ENCODE assay signal across 24 mouse cellular contexts in genomic region chr1:74697416-74697815, GRCm38 (mm10). TPM values are rescaled to one million over a fixed set of nuclear protein-coding genes. Genes with fewer than 3 reads are reported as not detected.
DNase-seq lines count a peak whose midpoint lies in the region; ATAC-seq and TF ChIP-seq lines count a peak whose summit lies in the region.
"Had no signal": no experiment of that assay in that cellular context is flagged by ENCODE, and none has a peak within 500 bp of the region (broad histone marks: within the 10 kb centered on the region; RNA-seq: fewer than 3 reads in every experiment).

No protein-coding gene starts in this region.

- TF ChIP-seq POLR2A in liver, adult 2 months (IDR thresholded peaks at IDR 0.05; ENCODE audit: extremely low read depth, insufficient read depth, low read length) = no peak

- no peaks in the 10 kb centered on the region for H3K79me2 ChIP-seq in liver, adult 2 months (ENCODE audit: control insufficient read depth, insufficient read depth, low read length)

- no peak for TF ChIP-seq CTCF in liver, adult 2 months (IDR thresholded peaks at IDR 0.05; ENCODE audit: low read depth, low read length)
- no peak for TF ChIP-seq CTCF in liver, postnatal 0 days (IDR thresholded peaks at IDR 0.05; ENCODE audit: low read depth)

- no peaks in the 10 kb centered on the region for H3K9me3 ChIP-seq in heart, embryonic 12.5 days (replicated peaks)
- H3K9me3 ChIP-seq in liver, postnatal 0 days (ENCODE audit: low read length) = no peaks in the 10 kb centered on the region
- H3K9me3 ChIP-seq: embryonic facial prominence, embryonic 13.5 days; heart, embryonic 10.5 days; hindbrain, embryonic 12.5 days; liver, embryonic 15.5 days; stomach, embryonic 15.5 days had no signal

- ATAC-seq in heart, embryonic 12.5 days (ENCODE audit: insufficient number of reproducible peaks, low FRiP score) = no peak
- no peak for ATAC-seq in liver, postnatal 0 days
- ATAC-seq: forebrain, embryonic 16.5 days; Patski had no signal

- peak; percentile 88 for DNase-seq in heart, adult 11 months
- peak; percentile 92 for DNase-seq in liver, adult 2 months (ENCODE audit: extremely low read depth, low read depth, low spot score)
- no peak for DNase-seq in liver, postnatal 0 days
- DNase-seq in lung, postnatal 10 days = peak; percentile 34
- no peak for DNase-seq in MN1 (ENCODE audit: low spot score)
- no peak for DNase-seq in gastrocnemius, postnatal 25 days
- no peak for DNase-seq in urinary bladder, postnatal 4 days (ENCODE audit: low spot score in 2 of 2)
- DNase-seq: adrenal gland, adult 8-10 months; cerebellum, postnatal 10 days; gastrocnemius, postnatal 36 days; heart, postnatal 10 days; layer of hippocampus, postnatal 36 days; right cerebral cortex, postnatal 25 days had no signal

- H3K4me3 ChIP-seq in heart, embryonic 12.5 days = no peak overlapping the region
- no peak overlapping the region for H3K4me3 ChIP-seq in liver, adult 2 months (ENCODE audit: insufficient read depth, low read depth, low read length)
- no peak overlapping the region for H3K4me3 ChIP-seq in liver, postnatal 0 days (ENCODE audit: low read depth, low read length)
- H3K4me3 ChIP-seq: embryonic facial prominence, embryonic 13.5 days; heart, embryonic 10.5 days; hindbrain, embryonic 12.5 days; layer of hippocampus, adult 2 months; liver, embryonic 15.5 days; stomach, embryonic 15.5 days had no signal

- H3K27me3 ChIP-seq in heart, embryonic 12.5 days (replicated peaks) = no peaks in the 10 kb centered on the region
- no peaks in the 10 kb centered on the region for H3K27me3 ChIP-seq in liver, adult 2 months (ENCODE audit: control insufficient read depth, insufficient read depth, low read length)
- H3K27me3 ChIP-seq in liver, postnatal 0 days (ENCODE audit: insufficient read depth, low read length) = no peaks in the 10 kb centered on the region
- H3K27me3 ChIP-seq: embryonic facial prominence, embryonic 13.5 days; hindbrain, embryonic 12.5 days; liver, embryonic 15.5 days; Patski; stomach, embryonic 15.5 days had no signal

- H3K4me2 ChIP-seq in heart, embryonic 12.5 days = no peak overlapping the region
- H3K4me2 ChIP-seq in liver, postnatal 0 days (ENCODE audit: low read depth, low read length) = no peak overlapping the region
- H3K4me2 ChIP-seq: embryonic facial prominence, embryonic 13.5 days; hindbrain, embryonic 12.5 days; liver, embryonic 15.5 days; stomach, embryonic 15.5 days had no signal

- H3K36me3 ChIP-seq in heart, embryonic 12.5 days = peaks cover 72% of the 10 kb centered on the region
- H3K36me3 ChIP-seq in liver, adult 2 months (ENCODE audit: control insufficient read depth, insufficient read depth, low read length) = peaks cover 5% of the 10 kb centered on the region; the same call in 1 of the 2 replicates
- peaks cover 28% of the 10 kb centered on the region for H3K36me3 ChIP-seq in liver, postnatal 0 days (replicated peaks; ENCODE audit: insufficient read depth, low read length)

- TF ChIP-seq EP300 in liver, postnatal 0 days (IDR thresholded peaks at IDR 0.05; ENCODE audit: low read depth) = no peak

- no peak overlapping the region for H3K27ac ChIP-seq in heart, embryonic 12.5 days (ENCODE audit: poor library complexity, severe bottlenecking)
- peak overlapping the region; percentile 38 for H3K27ac ChIP-seq in liver, adult 2 months (replicated peaks; ENCODE audit: insufficient read depth, low read depth, low read length)
- no peak overlapping the region for H3K27ac ChIP-seq in liver, postnatal 0 days (ENCODE audit: low read depth)
- H3K27ac ChIP-seq: embryonic facial prominence, embryonic 13.5 days; hindbrain, embryonic 12.5 days; layer of hippocampus, adult 2 months; liver, embryonic 15.5 days; stomach, embryonic 15.5 days had no signal

- H3K9ac ChIP-seq in heart, embryonic 12.5 days = no peak overlapping the region
- no peak overlapping the region for H3K9ac ChIP-seq in liver, adult 2 months (ENCODE audit: low read depth, low read length)
- no peak overlapping the region for H3K9ac ChIP-seq in liver, postnatal 0 days (replicated peaks)
- H3K9ac ChIP-seq: embryonic facial prominence, embryonic 13.5 days; hindbrain, embryonic 12.5 days; liver, embryonic 15.5 days; stomach, embryonic 15.5 days had no signal

- H3K4me1 ChIP-seq in heart, embryonic 12.5 days (replicated peaks) = peaks cover 21% of the 10 kb centered on the region
- H3K4me1 ChIP-seq in liver, adult 2 months (ENCODE audit: control insufficient read depth, insufficient read depth, low read length) = peaks cover 19% of the 10 kb centered on the region
- peaks cover 11% of the 10 kb centered on the region for H3K4me1 ChIP-seq in liver, postnatal 0 days (ENCODE audit: insufficient read depth)
- H3K4me1 ChIP-seq: embryonic facial prominence, embryonic 13.5 days; hindbrain, embryonic 12.5 days; stomach, embryonic 15.5 days had no signal

- WGBS in heart, embryonic 12.5 days = 77% methylated on average over 6 of the region's 6 CpGs
- WGBS in liver, adult 2 months = 41% methylated on average over 6 of the region's 6 CpGs
- WGBS in liver, postnatal 0 days (ENCODE audit: insufficient replicate concordance) = 81% methylated on average over 6 of the region's 6 CpGs

RNA-seq across cellular contexts. Expression of gene Cyp27a1, which starts 16.0 kb away (rescaled TPM):
- 13.5 and 13.8 TPM in 2 replicates for polyA plus RNA-seq in heart, embryonic 12.5 days (2016; fragmentation: Nextera tagmentation; extraction: Ambion mirVana)
- total RNA-seq in liver, adult 2 months (2014; rRNA removed) = 501 and 607 TPM in 2 replicates
- polyA plus RNA-seq in liver, adult 2 months (2012; rRNA removed) = 223 and 259 TPM in 2 replicates
- polyA plus RNA-seq in liver, postnatal 0 days (2015; fragmentation: Nextera tagmentation; extraction: Ambion mirVana) = 30.0 and 31.5 TPM in 2 replicates
- 10 to 100 TPM; 32.4 to 36.4 TPM for total RNA-seq in gastrocnemius, postnatal 25 days (2021)
- polyA plus RNA-seq: Patski had no signal

RNA-seq across cellular contexts. Expression of gene Ttll4, which starts 35.9 kb away (rescaled TPM):
- polyA plus RNA-seq in heart, embryonic 12.5 days (2016; fragmentation: Nextera tagmentation; extraction: Ambion mirVana) = 25.1 and 25.8 TPM in 2 replicates
- 8.6 and 11.1 TPM in 2 replicates for total RNA-seq in liver, adult 2 months (2014; rRNA removed)
- 4.5 and 9.1 TPM in 2 replicates for polyA plus RNA-seq in liver, adult 2 months (2012; rRNA removed)
- polyA plus RNA-seq in liver, postnatal 0 days (2015; fragmentation: Nextera tagmentation; extraction: Ambion mirVana) = 2.4 and 2.5 TPM in 2 replicates
- 10 to 100 TPM; 10.8 to 11.4 TPM for total RNA-seq in gastrocnemius, postnatal 25 days (2021)

RNA-seq across cellular contexts. Expression of gene Prkag3, which starts 51.6 kb away (rescaled TPM):
- polyA plus RNA-seq in heart, embryonic 12.5 days (2016; fragmentation: Nextera tagmentation; extraction: Ambion mirVana) = 6.0 and 7.2 TPM in 2 replicates
- total RNA-seq in liver, adult 2 months (2014; rRNA removed) = 0.07 and 0.28 TPM in 2 replicates
- 0.02 TPM in 1 of 2 replicates, not detected in the other for polyA plus RNA-seq in liver, adult 2 months (2012; rRNA removed)
- polyA plus RNA-seq in liver, postnatal 0 days (2015; fragmentation: Nextera tagmentation; extraction: Ambion mirVana) = 0.04 and 0.11 TPM in 2 replicates
- total RNA-seq in gastrocnemius, postnatal 25 days (2021) = 10 to 100 TPM; 54.4 to 93.4 TPM
- total RNA-seq: layer of hippocampus, adult 2 months; layer of hippocampus, postnatal 36 days; left cerebral cortex, postnatal 14 days; megakaryocyte-erythroid progenitor cell, adult 5-6 weeks had no signal
- polyA plus RNA-seq: forebrain, embryonic 16.5 days; Patski had no signal

Comparison
In these comparisons a context has a peak if more than half of its experiments do, and no peak if none do; other contexts are left out.
1. DNase-seq: peak in heart, adult 11 months (single experiment), liver, adult 2 months (single experiment) and lung, postnatal 10 days (single experiment); none in liver, postnatal 0 days (single experiment), MN1 (single experiment), gastrocnemius, postnatal 25 days (single experiment) and urinary bladder, postnatal 4 days (0 of 2).